Mouse (Mus musculus) common myeloid progenitor, adult 5-6 weeks (primary cell): ENCODE measurements around the gene Lrrc72. TPM values are rescaled to one million over a fixed set of nuclear protein-coding genes. Genes with fewer than 3 reads are reported as not detected.

ENCODE experiments used
- ATAC-seq: replicated peaks from 2 replicates; pipeline ENCODE4 v1.8.0; 2016; ENCODE audit warnings: low read depth, mild to moderate bottlenecking, moderate TSS enrichment, inconsistent platforms; ENCODE audit not compliant: poor library complexity, severe bottlenecking
- total RNA-seq: library from RNA; stranded (forward); fragments of 200-1000, 187-1606 nt; gene quantifications from 2 replicates; pipeline ENCODE4 v1.2.3, GENCODE M21; 2017

Lrrc72 gene
- total RNA-seq, 1 experiment from 2014 or later, result not detected

DNA sequence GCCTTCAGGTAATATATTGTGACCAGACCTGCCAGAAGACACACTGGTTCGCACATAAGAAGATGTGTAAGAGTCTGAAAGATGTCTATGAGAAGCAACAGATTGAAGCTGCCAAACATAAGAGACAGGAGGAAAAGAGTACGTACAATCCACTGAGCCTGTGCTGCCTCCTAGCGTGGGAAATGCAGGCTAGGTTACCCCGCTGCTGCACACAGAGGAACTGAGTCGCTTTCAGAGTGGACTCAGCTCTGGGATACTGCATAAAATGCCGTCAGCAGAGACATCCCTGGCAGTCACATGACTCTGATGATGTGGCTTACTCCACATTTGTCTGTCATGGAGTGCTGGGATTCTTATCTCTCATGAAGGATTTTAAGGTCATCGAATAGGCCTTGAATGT is 58.2 kb downstream of the Lrrc72 start:
- ATAC-seq, result no peak

DNA sequence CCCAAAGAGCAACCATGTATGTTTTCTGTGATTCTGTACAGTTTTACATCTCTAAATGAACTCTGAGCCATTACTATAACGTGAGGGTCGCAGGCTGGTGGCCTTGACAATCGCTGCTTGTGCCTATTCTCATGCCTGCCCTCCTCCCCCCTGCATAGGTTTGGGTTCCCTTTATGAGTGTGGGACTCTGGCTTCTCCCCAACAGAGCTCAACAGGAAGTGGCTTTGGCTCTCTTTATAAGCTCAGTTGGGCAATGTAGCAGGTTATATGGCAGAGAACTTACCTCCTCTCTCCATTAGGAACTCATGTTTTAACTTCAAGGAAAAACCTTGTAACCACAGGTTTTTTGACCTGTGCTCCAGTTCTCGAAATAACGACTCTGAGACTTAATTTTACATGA is 62.9 kb downstream of the Lrrc72 start:
- ATAC-seq, result peak; percentile 93

DNA sequence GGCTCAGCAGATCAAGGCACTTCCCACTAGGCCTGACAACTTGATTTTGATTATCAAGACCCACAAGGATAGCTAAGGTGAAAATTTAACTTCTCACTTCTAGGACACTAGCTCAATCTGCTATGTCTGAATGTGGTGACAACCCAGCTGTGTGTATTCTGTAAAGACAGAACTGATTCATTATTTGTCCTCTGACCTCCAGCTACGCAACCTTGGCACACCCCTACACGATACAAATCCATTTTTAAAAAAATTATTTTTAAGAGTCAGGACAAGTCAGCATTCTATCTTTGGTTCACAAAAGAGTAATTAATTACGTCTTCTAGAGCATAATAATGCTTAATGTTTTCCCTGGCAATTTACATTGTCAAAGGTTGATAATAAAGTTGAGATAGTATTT is 63.6 kb downstream of the Lrrc72 start:
- no peak for ATAC-seq

DNA sequence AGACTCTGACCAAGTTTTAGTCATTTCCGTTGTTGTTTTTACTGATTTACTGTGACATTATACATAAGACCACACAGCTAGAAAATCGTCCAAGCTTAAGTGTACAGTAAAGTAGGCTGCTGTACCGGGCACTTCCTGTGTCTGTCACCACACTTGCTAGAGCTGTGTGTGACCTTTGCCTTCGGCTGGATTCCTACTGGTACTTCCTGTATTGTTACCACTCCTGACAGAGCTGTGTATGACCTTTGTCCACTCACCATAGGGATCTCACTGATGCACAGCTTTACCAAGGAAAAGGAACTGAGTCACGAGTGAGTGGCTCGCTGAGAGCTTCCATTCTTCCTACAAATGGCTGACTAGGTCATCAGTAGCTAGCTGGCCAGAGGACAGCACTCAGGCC is 66.1 kb downstream of the Lrrc72 start:
- no peak for ATAC-seq

DNA sequence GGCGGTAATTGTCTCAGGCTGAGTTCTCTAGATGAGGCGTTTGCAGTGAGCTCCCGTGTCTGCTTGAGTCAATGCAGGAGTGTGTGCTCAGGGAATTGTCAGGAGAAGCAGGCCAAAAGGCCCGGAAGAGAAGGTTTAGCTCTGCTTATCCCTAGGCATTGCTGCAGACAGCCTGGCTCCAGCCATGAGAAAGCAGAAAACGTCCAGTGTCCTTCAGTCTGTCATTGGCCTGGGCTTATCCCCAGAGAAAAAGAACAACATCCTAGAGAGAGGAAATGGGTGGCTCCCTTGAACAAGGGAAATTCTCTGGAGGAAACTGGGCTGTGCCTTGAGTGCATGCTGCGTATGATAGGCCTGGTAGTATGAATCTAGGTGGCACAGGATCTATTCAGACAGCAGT is 70.6 kb downstream of the Lrrc72 start:
- ATAC-seq, result no peak

DNA sequence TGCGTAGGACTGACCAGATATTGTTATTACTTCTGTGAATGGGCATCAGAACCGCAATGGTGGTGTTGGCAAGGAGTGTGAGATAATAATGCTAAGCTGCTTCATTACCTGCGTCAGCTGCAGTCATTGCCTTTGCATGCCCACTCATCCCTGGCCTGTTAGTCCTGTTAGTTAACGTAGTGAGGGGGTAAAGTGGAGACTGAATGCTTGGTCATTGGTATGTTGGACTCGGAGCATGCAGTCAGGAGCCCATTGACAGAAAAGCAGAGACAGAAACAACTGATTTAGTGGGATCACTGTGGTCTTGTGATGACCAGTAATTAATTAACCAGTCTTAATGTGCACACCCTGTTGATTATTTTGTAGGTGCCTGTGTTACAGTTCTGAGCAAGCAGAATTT is 76.0 kb downstream of the Lrrc72 start:
- no peak for ATAC-seq

DNA sequence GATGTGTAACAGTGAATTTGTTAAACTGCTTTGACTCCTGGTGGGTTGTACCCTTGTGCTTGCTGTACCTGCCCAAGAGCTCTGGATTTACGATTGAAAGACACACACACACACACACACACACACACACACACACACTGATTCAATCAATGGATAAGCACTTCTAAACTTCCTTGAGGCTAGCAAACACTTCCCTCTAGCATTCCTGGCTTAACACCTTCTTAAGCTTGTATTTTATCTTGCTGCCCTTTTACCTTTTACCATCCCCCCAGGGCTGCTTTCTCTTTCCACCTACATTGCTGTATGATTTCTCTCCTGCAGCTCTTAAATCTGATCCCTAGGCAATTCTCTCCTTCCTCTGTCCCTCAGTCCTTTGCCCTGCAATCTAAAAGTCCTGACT is 87.9 kb downstream of the Lrrc72 start:
- no peak for ATAC-seq

DNA sequence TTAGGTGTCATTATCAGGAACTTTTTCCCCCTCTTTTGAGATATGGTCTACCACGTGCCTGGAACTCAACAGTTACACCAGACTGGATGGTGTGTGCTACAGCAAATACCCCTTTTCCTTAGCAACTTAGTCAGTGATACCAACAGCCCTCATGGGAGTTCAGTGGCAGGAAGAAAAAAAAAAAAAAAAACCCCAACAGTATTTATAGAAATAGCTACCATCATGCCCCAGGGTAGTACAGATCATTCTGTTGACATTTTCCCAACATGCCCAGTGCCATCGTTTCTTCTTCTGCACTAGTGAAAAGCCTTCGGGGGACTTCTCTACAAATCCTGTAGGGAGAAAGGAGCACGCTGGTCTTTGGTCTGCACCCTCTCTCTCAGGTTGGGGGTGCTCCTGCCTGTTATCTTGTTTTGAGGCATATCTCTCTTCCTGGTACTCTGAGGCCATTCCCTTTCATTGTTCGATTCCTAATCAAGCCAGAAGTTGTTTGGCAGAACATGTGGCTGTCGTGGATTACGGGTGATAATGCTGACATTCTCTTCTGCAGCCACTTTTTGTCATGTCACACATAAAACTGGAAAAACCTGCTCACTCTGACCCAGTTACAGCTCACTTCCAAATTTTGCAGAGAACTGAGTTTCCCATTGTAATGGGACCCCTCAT is 88.9 kb downstream of the Lrrc72 start:
- 0 out of 2 replicates have a peak, but pooled peaks have one; percentile 15 for ATAC-seq

Other genes with a start within 250 kb of the Lrrc72 start
- 82.4 and 83.0 TPM in 2 replicates for gene Tspan13, start 210.9 kb downstream of the Lrrc72 start, total RNA-seq
- gene Ankmy2, start 96.3 kb downstream of the Lrrc72 start, total RNA-seq, result 23.5 and 24.3 TPM in 2 replicates
- gene Bzw2, start 95.3 kb downstream of the Lrrc72 start, total RNA-seq, result 132 and 152 TPM in 2 replicates
- not detected in 2 replicates for gene Sostdc1, start 60.7 kb upstream of the Lrrc72 start, total RNA-seq
- gene Ispd, start 128.1 kb upstream of the Lrrc72 start, total RNA-seq, result 2.7 and 4.3 TPM in 2 replicates
- gene D630036H23Rik, start 128.8 kb upstream of the Lrrc72 start, total RNA-seq, result 1.2 TPM in 1 of 2 replicates, not detected in the other